Mouse (Mus musculus): Measurements from ENCODE around the gene Tmem50a.
A peak's percentile ranks its signal among the peaks of the same experiment; 100 is the strongest.

DNA sequence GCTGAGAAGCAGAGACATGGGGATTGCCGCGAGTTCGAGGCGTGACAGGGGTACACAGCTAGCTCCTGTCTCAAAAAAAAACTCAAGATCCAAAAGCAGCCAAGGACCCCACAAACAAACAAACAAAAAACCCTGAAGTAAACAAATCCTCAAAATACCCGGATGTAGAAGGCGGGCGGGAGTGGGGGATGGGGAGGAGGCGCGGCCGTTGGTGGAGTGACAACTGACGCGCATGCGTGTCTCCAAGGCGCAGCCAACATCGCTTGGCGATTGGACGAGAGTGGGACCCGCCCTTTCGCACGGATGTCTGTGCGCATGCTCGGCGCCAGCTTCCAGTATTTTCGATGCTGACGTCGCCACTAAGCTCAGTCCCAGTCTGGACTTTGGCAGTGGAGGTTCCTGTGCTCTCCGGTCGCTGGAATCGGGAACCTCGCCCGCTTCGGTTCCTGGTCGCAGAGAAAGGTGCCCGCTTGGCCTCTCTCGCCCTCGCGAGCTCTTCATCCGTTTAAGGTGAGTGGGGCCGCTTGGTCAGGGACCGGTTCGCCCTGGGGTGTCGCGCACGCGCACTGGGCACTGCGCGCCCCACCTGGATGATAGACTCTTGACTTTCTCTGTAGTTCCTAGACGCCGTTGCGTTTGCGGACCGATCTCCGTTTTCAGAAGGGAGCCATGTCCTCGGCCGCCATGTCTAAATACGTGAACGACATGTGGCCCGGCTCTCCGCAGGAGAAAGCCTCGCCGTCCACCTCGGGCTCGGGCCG, 8.6 kb upstream of the Tmem50a start, which contains the start of gene Rsrp1:
- TF ChIP-seq EP300 (IDR thresholded peaks at IDR 0.05; ENCODE audit: low read depth) = peak; percentile 75
- TF ChIP-seq CTCF (IDR thresholded peaks at IDR 0.05; ENCODE audit: low read depth) = no peak

Data from liver, embryonic 14.5 days (tissue).